Mouse (Mus musculus): ENCODE measurements around the gene Gm48551.

The Gm48551 gene

DNA sequence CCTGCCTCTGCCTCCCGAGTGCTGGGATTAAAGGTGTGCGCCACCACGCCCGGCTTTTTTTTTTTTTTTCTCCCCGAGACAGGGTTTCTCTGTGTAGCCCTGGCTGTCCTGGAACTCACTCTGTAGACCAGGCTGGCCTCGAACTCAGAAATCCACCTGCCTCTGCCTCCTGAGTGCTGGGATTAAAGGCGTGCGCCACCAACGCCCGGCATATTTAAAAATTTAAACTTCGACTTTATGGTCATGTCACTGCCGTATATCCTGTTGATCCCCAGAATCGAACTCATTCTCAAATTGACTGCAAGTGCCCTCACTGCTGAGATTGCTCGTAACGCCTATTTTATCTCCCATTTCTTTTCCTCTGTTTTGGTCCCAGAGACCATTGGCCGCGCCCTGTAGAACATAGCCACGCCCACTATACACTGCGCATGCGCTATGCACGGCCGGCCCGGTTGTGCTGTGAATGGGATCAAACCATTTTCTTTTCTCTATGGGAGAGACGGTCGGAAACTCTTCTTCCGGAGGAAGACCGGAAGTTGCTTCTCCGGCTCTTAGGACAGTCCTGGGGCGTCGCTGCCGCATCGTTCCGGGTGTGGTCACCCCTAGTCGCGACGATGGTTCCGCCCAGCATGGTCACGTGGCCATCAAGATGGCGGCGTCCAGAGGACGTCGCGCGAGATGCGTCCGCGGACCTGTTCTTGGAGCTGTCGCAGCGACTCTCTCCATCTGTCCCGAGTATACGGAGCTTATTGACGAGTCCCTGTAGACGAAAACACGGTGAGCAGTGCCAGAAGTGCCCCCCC lies at the start of gene Gm48551, which contains the start of gene Dohh:
TSS of gene Gm48551 (plus strand) at position 665 of the 803 bp plus-strand sequence.
TSS of gene Dohh (plus strand) at position 627 of the 803 bp plus-strand sequence.
- peak; percentile 99 for DNase-seq

DNA sequence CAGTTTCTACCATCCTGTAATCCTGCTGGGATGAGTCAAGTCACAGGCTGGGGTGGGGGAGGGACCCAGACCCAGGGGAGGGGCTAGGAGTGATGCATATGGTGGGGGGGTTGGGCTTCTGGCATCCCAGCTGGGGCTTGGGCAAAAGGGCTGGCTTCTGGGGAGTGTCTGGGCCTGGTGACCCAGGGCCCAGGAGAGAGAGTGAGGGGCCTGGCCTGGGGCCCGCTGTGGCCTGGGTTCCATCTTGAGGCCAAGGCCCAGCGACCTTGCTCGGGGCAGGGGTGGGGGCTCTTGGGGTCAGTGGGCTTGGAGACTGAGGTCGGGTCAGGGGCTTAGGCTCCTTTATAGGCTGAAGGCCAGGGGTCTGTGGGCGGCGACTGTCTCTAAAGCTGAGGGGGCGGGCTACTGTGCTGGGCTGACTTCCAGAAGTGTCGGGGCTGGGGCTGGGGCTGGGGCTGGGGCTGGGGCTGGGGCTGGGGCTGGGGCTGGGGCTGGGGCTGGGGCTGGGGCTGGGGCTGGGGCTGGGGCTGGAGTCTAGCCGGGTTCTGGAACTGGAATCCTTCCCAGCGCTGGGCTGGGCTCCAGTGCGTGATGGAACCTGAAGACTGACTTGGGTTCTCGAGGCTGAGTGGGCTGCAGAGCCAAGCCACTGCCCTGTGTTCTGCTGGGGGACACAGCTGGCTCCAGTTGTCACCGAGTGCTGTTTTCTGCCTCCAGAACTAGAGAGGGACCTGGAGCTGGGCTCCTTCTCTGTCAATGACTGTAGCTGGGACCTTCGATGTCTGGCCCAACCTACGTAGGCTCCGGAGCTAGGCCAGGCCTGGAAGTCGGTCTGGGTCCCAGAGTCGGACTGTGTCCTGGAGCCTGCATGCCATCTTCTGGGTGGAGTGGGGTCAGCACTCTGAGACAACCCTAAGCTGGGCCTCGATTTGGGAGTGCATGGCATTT lies 48.6 kb upstream of the Gm48551 start:
- no peak for DNase-seq

DNA sequence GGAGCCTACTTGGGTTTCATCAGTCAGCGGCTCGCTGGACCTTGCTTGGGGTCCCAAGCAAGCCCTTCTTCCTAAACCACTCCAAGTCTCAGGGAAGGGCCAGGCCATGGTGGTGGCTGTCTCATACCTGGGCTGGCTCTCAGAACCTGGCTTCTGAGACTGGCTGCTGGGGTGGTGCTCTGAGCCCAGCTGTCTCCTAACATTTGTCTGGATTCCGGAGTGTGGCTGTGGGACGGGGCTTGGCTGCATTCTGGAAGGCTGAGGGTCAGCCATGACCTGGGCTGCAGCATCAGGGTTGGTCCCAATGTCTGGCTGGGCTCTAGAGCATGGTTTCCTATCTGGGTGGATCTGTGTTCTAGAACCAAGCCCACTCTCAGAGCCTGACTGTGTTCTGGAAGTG lies 47.7 kb upstream of the Gm48551 start:
- no peak for DNase-seq

DNA sequence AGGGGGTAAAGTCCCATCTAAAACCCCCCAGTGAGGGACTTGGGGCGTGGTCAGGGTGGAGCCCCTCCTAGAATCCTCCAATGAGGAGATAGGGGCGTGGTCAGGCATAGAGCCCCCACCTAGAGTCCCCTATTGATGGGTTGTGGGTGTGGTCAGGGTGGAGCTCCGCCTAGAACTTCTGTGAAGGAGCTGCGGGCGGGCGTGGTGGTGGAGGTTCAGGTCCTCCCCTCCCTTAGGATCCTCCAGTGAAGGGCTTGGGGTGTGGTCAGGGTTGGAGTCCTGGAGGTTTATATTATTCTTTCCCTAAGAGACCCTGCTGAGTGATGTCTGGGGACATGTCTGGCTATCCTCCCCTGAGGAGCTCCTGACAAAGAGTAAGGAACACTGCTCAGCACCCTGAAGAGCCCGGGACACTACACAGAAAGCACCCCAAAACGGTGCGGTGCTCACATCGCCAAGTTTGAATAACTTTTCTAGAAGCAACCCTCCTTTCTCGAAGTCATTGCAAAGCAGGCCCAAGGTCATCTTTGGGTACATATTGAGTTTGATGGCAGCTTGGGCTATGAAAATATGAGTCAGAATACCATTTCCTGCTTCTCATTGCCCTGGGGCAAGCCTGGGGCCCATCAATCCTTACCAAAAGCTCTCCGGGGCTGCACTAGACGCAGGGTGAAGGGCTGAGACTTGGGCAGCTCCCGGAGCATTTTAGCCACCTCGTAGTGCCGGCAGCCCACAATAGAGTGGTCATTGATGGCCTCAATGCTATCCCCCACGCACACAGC lies 43.5 kb upstream of the Gm48551 start:
- DNase-seq = no peak

DNA sequence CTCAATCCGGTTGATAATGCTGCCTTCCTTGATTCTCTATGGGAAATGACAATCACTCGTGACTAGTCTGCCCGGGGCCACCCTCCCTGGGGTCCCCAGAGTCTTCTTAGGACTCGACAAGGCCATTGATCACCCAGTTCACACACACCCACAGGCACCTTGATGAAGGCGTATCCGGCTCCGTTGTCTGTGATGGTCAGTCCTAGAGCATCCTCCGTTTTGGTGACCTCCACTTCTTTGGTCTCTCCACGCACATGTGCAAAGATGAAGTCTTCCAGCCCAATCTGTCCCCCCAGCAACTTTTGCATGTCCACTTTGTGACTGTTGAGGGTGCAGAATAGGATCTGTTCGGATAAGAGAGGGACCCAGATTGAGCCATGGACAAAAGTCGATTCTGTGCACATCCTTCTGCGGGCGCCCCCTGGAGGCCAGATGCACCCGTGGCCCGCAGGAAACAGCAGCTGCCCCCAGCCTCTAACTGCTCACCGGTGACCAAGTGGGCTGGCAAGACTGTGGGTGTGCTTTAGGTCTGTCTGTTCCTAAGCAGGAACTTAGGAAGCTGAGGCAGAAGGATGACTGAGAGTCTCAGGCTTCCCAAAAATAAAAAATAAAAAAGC lies 42.8 kb upstream of the Gm48551 start:
- DNase-seq = peak; percentile 81

DNA sequence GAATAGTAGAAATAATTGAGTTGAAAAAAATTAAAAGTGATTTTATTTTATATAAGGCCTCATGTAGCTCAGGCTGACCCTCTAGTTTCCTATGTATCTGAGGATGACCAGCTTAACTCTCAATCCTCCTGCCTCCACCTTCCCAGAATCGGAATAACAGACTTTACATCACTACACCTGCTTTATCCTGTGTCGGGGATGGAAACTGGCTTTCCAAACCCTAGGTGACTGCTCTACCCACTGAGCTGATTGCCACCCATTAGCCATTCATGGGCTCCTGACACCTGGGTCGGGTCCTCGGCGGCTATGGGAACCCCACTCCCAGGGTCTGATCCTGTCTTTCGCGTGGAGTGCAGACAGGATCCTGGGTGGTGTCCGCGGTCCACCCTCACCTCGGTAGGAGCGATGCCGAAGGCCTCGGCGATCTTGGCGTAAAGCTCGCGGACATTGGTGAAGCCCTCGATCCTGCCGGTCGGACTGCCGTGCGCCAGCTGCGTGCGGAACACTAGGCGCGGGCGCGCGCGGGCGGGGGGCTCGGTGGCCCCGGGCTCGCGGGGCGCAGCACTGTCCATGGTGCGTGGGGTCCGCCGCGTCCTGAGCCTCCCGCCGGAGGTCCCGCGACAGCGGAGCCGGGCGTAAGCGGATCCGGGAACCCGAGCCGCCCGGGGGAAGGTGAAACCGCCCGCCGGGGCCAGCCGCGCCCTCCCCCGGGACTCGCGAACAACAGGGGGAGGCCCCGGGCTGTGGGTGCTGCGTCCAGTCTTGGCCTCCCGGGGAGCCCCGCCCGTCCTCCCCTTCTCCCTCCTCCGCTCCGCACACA lies 41.4 kb upstream of the Gm48551 start, which contains the start of gene Gipc3:
TSS of gene Gipc3 (minus strand) at position 581 of the 820 bp plus-strand sequence.
- no peak for DNase-seq

DNA sequence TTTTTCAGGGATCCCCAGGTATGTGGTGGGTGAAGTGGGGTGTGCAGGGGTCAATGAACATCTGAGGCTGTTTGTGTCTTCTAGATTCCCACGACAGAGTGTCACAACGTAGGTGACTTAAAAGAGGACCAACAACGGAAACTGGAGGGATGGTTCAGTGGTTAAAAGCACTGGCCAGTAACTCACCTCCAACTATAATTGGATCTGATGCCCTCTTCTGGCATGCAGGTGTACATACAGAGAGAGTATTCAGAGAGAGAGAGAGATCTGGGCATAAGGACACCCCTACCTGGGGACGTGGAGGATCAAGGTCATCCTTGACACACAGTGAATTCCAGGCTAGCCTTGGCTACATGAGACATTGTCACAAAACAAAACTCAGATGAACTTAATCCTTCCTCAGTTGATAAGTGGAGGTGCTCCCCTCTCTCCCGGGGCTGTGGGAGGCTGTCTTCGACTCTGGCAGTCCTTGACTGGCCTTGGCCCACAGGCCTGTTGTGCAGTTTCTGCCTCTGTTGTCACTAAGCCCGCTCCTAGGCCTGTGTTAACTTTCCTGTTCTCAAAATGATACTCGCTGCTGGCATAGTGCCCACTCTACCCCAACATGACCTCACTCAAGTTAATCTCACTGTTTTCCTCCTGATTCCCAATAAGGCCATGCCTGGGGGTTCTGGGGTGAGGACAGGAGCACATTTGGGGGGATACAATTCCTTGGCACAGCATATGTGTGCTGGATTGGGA lies 39.7 kb upstream of the Gm48551 start:
- DNase-seq = no peak

DNA sequence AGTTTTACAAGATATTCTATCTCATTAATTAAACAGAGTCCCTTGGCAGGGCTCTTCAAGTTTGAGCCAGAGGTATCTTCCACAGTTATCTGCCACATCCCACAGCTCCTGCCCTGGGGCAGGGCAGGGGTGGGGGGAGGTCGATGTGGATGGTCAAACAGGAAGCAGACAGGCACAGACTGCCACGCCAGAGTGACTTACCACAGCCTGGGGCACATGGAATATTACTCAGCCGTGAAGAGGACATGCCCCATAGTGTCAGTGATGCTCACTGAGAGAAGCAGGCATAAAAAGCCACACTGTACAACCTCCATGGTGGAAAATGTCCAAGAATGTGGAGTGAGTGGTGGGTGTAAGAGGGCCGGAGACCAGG lies 39.1 kb upstream of the Gm48551 start:
- no peak for DNase-seq

DNA sequence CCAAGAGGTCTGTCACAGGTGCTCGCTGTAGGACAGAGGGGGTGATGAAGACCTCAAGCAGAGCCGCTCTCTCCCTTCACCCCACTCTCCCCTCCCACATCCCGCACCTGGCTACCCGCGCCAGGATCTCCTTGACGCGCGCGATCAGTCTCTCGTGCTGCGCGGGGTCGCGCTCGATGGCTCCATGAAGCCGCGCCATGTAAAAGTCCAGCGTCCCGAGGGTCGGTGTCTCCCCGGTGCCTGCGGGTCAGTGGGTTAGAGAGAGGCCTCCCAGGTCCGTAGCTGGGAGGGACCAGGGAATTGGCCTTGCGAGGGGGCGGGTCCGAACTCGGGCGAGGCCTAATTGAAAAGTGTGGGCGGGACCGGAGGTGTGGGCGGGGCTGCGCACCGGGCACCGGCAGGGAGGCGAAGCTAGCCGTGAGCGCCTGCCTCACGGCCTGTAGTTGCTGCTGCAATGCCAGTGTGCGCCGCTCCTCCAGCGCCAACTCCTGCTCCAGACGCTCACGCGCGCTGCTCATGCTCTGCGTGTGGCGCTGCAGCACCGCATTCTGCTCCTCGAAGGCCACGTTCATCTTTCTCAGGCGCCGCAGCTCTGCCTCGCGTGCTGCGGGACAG lies 37.7 kb upstream of the Gm48551 start:
- peak; percentile 80 for DNase-seq

DNA sequence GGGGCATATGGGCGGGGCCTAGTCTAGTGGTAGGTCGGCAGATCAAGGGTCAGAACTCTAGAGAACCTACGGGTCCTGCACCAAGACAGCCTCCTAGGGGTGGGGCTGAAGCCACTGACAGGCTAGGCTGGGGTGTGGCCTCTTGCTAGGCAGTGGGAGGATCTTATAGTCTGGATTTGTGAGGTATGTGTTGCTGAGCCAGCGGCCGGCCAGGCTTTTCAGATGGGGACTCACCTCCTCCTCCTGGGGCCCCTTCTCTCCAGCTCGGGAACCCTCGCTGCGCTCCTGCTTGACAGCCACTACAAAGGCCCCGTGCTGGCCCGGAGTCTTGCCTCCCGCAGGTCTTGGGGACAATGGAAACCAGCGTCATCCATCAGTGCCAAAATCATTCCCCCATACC lies 35.1 kb upstream of the Gm48551 start:
- DNase-seq = peak; percentile 63

DNA sequence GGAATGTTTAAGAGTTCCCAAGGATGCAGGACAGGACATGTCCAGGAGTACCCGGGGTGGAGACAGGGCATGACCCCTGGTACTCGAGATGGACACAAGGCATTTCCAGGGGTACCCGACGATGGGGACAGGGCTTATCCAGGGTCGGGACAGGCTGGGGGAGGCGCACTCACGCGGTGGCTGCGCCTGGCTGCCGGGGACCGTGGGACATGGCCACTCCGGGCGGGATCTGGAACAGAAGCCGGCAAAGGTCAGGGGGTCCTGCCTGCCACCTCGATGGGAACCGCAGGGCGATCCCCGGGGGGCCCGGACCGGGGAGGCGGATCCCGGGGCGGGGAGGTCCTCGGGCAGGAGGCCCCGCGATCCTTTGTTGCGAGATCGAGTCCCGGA lies 34.3 kb upstream of the Gm48551 start:
- no peak for DNase-seq

DNA sequence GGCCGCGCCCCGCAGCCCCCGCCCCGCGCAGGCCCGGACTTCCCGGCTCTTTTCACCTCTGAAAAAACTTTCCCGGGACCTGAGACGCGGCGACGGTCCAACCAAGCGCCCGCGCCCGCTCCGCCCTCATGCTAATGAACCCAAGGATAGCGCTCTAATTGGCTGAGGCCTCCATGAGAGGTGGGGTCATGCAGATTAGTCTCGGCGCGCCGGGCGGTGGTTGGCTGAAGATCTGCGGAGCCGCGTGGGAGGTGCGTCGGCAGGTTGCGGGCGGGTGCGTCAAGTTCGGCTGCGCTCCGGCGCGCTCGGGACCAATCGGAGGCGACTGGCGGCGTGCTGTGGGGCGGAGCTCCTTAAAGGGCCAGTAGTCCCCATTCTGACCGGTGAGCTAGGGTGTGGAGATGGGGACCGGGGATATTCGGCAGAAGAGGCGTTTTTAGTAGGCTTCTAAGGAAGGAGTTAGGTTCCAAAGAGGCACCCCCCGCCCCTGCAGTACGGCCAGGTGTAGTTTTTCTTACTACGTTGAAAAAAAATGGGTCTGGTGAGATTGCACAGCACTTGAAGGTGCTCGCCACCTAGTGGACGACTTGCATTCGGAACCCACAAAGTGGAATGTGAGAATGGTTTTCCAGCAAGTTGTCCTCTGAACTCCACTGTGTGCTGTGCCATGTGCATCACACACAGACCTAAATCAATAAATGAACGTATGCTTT lies 33.8 kb upstream of the Gm48551 start, which contains the start of gene Hmg20b:
TSS of gene Hmg20b (minus strand) at position 130 of the 713 bp plus-strand sequence.
- DNase-seq = peak; percentile 99

DNA sequence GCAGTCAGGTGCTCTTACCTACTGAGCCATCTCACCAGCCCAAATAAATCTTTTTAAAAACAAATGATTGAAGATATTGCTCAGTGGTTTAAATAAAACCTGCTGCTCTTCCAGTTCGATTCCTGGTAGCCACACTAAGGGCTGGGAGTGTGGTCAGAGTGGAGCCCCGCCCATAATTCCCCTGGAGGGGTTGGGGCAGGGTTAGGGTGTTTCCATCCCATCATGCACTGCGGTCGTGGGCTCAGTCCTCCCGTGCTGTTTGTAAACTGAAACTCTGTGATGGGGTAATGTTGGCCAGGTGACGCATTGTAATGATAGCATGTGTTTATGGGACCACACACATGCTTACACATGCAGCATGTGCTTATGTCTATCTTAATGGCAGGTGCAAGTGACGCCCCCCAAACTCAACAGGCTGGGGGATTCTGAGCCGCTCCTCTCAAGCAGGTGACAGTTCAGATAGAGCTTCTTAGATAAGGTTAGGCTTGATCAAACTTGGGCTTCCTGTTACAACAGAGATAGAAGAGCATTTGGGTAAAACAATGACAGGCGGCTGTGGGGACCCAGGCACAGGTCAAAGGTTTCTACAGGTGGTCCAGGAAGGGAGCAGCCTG lies 32.5 kb upstream of the Gm48551 start:
- DNase-seq = no peak

DNA sequence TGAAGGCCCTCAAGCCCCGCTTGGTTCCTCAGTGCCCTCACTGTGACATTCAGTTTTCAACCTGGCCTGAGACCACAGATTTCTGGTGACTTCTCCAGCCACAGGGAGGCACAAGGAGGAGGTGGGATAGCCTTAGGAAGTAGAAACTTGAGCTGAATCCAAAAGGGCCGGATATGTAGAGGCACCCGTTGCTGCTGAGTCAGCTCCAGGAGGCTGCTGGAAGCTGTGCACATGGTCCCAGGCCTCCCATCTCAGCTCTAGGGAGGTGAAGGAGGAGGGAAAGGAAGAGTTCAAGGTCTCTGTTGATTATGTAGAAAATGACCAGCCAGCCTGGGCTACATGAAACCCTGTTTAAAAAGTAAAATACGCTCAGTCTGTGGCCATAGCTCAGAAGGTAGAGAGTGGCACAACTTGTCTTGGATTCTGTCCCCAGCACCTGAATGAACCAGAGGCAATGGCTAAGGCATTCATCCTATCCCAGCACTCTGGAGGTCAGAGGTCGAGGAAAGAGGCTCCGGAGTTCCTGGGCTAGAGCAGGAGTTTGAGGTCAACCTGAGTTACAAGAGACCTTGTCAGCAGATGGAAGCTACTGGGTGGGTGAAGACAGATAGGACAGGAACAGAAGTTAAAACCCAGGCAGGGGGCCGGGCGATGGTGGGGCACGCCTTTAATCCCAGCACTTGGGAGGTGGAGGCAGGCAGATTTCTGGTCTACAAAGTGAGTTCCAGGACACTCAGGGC lies 29.4 kb upstream of the Gm48551 start:
- no peak for DNase-seq

DNA sequence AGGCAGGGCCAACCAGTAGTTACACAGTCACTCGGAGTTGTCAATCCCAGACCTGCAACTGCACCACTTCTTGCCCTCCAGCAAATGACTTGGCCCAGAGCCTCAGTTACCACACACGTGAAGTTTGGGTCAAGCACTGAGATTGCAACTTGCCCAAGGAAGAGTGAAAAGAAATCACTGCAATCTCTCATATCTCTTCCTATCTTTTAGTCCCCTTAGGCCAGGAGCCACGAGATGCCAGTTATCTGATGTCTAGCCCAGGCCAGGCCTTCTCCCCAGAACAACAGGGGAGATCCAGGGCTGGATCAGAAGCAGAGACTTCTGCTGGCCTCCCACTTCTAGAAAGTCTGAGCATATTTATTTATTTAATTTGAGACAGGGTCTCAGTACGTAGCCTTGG lies 28.7 kb upstream of the Gm48551 start:
- DNase-seq = no peak

DNA sequence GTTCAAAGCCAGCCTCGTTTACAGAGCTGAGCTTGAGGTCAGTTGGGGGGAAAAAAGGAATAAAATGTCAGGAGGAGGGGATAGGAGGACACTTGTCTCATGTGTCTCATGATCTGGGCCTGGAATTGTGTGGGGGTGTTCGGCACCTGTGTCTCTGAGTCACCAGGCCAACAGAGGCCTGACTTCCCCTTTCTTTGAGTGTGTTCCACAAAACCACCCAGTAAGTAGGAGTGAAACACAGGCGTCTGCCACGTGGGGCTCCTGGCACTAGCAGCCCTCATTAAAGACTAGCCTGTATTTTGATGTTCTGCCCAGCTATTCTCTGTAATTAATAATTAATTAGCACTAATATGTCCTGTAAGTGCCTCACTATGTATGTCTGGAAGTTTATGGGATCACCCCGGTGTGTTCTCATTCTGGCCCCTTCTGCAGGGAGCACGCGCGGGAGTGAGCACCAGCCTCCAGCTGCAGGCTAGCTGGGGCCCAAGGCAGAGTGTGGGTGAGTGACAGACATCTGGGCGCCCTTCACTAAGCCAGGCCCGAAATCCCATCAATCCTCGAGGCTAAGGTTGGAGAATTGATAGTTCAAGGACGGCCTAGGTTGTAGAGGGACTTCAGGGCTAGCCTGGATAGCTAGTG lies 27.8 kb upstream of the Gm48551 start:
- DNase-seq = peak; percentile 40

DNA sequence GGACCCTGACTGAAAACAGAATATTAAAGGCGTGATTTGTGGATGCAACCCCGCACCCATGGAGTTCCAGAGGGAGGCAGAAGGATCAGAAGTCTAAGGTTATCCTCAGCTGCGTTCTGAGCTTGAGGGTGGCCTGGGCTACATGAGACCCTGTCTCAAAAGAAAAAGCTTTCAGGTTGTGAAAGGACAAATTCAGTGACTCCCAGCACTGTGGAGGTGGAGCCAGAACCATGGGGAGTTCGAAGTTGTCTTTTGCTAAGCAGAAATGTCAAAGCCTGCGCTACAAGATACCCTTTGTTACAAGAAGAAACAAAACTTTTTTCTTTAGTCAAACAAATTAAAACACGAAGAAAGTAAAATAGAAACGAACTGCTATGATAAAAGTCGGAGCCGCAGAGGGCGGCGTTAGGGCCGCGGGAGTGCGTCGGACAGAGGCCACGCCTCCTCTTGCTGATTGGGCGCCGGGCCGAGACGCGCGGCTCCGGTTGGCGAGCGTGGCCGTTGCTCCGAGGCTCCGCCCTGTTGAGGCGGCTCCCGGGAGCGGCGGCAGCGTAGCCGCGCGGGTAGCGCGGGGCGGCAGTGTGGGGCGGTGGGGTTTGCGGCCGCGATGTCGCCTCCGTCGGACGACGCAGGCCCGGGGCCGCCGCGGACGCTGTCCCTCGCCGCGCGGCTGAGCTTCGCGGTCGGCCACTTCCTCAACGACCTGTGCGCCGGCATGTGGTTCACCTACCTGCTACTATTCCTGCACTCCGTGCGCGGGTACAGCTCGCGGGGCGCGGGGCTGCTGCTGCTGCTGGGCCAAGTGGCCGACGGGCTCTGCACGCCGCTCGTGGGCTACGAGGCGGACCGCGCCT lies 27.0 kb upstream of the Gm48551 start, which contains the start of gene Mfsd12:
TSS of gene Mfsd12 (plus strand) at position 501 of the 854 bp plus-strand sequence.
- peak; percentile 93 for DNase-seq
